Mouse (Mus musculus) C3H10T1/2 (cell line): ENCODE results near the gene Anxa8. TPM values are rescaled to one million over a fixed set of nuclear protein-coding genes. Genes with fewer than 3 reads are reported as not detected.

ENCODE experiments used
- polyA plus RNA-seq, 2 experiments: library from polyadenylated mRNA; unstranded; fragments of >200 nt; fragmentation: generic; extraction: Trizol; gene quantifications; one replicate each; pipeline ENCODE4 v1.2.1; 2012; ENCODE audit warnings: missing spikeins in 2 of 2

The Anxa8 gene
- polyA plus RNA-seq = 10 to 100 TPM; 25.9 to 37.9 TPM

DNA sequence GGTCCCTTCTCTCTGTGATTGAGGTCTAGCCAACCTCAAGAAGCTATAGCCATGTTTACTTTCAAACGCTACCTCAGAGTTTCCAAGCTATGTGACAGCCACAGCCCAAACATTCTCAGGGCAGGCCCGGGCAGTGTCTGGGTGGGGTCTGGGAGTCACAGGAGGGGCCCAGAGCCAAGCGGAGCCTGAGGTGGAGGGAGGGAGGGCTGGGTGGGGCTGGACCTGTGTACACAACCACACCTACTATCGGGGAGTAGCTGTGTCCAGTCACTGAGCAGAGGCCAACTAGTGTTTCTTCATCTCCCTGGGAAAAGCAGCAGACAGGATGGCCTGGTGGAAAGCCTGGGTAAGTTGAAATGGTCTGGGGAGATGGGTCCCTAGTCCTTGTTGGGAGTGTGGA lies at the start of gene Anxa8:
Anxa8 (plus strand) TSS at position 251 of the 400 bp plus-strand sequence.

DNA sequence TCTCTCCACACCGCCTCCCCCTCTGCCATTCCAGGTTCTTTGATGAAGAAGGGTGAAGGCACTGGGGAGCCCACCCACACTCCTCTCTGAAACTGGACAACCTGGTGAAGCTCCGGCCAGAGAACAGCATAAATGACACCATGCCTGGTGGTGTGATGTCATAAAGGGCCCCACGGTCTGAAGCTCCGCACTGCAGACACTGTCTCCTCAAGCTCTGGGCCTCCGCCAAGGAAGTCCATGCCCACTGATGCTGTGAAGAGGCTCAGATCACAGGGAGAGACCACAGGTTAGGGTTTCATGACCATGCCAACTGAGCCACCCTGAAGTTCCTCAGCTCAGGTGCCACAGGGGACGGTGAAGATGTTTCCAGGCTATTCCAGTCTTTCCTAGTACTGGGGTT lies 33.3 kb upstream of the Anxa8 start, which contains the start of gene Antxrl:
Antxrl (plus strand) TSS at position 192 of the 400 bp plus-strand sequence.

DNA sequence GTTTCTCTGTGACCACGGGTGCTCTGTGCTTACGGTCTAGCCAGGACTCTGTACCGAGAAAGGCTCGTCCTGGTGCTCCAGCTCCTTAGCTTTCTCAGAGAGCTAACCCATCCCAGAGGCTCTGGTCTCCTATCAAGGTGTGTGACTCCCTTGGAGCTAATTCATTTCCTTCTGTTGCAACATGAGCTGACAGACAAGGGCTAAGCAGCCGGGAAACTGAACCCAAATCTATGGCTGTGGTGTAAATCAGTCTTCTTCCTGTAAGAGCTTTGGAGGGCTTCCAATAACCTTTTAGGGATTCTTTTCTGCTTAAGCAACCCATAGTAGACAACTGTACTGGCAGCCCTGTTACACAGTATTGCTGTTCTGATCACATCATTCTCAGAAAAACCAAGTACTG lies 16.8 kb downstream of the Anxa8 start, which contains the start of gene A630023A22Rik:
A630023A22Rik (minus strand) TSS at position 154 of the 400 bp plus-strand sequence.

Other genes with a start within 250 kb of the Anxa8 start
- gene Gdf10, start 162.4 kb upstream of the Anxa8 start, polyA plus RNA-seq = not detected
- not detected for gene Gdf2, start 144.9 kb upstream of the Anxa8 start, polyA plus RNA-seq
- not detected for gene Rbp3, start 132.0 kb upstream of the Anxa8 start, polyA plus RNA-seq
- not detected for gene Zfp488, start 107.2 kb upstream of the Anxa8 start, polyA plus RNA-seq
- not detected for gene Gm30083, start 70.8 kb upstream of the Anxa8 start, polyA plus RNA-seq
- gene Gm5460, start 69.2 kb upstream of the Anxa8 start, polyA plus RNA-seq = not detected
- gene Antxrl, start 33.3 kb upstream of the Anxa8 start, polyA plus RNA-seq = not detected
- gene A630023A22Rik, start 16.8 kb downstream of the Anxa8 start, polyA plus RNA-seq = under 1 TPM in 1 of 2 experiments, not detected in 1; 0.22 TPM
- gene Npy4r, start 66.5 kb downstream of the Anxa8 start, polyA plus RNA-seq = under 1 TPM; 0.05 to 0.40 TPM
- gene Gprin2, start 115.7 kb downstream of the Anxa8 start, polyA plus RNA-seq = under 1 TPM; under 0.01 to 0.01 TPM
- under 1 TPM in 1 of 2 experiments, not detected in 1; 0.05 TPM for gene Syt15, start 133.6 kb downstream of the Anxa8 start, polyA plus RNA-seq
- gene Shld2, start 224.5 kb downstream of the Anxa8 start, polyA plus RNA-seq = 1 to 10 TPM in 1 of 2 experiments, under 1 TPM in 1; 0.15 to 2.4 TPM
- gene Glud1, start 224.7 kb downstream of the Anxa8 start, polyA plus RNA-seq = 100 to 1,000 TPM in 1 of 2 experiments, 10 to 100 TPM in 1; 17.1 to 160 TPM